Comparison of ENCODE assay signal across 9 mouse cellular contexts in the genomic region with DNA sequence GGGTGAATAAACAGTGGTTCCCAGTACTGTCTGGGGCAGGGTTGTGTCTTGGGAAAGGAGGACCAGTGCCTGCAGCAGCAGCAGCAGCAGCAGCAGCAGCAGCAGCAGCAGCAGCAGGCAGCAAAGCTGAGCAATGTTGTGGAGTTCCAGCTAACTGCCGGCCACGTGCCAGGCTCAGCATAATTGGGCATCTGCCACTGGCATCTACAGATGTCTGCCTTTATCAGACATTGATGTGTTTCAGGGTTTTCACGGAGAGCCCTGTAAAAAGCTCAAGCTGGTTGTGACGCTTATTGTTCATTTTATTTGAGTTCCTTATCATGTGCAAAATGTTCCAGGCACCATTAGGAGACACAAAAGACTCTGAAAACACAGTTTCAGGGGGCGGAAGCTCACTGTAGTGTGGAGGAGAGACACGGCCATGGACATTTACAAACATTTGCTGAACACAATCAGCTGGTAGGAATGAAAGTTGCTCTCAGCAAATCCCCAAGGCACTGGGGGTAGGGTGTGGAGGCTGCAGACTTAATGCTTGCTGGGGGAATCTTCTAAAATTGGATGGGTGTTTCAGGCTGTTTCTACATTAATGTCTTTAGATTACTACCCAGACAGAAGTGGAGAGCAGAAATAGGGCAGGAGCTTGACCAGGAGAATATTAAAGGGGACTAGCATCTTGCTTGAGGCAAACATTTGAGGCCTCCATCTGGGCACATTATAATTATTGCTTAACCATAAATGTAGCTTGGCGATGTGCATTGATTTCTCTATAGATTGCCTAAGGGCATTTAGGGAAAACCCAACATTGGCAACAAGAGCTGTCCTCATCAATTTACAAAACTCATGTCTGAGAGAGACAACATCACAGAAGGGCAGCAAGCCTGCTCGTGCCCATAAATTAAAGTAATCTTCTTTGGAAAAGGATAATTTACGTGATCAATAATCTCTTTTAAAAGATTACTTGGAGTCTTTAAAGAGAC. TPM values are rescaled to one million over a fixed set of nuclear protein-coding genes. Genes with fewer than 3 reads are reported as not detected.
DNase-seq lines count a peak whose midpoint lies in the region; ATAC-seq and TF ChIP-seq lines count a peak whose summit lies in the region.
"Had no signal": no experiment of that assay in that cellular context is flagged by ENCODE, and none has a peak within 500 bp of the region (broad histone marks: within the 10 kb centered on the region; RNA-seq: fewer than 3 reads in every experiment).

No protein-coding gene starts in this region.

- H3K36me3 ChIP-seq in heart, embryonic 16.5 days (ENCODE audit: control insufficient read depth, insufficient read depth) = no peaks in the 10 kb centered on the region
- no peaks in the 10 kb centered on the region for H3K36me3 ChIP-seq in forebrain, postnatal 0 days (ENCODE audit: insufficient read depth)

- H3K27me3 ChIP-seq in heart, embryonic 16.5 days (ENCODE audit: control insufficient read depth, insufficient read depth, low read length) = no peaks in the 10 kb centered on the region
- H3K27me3 ChIP-seq in forebrain, postnatal 0 days (ENCODE audit: insufficient read depth, low read length) = no peaks in the 10 kb centered on the region

- peaks cover 9% of the 10 kb centered on the region; the same call in 1 of the 2 replicates for H3K4me1 ChIP-seq in heart, embryonic 16.5 days (ENCODE audit: control insufficient read depth, insufficient read depth, low read length)
- peaks cover 9% of the 10 kb centered on the region; the same call in 1 of the 2 replicates for H3K4me1 ChIP-seq in forebrain, postnatal 0 days (ENCODE audit: insufficient read depth)

- no peak overlapping the region for H3K9ac ChIP-seq in heart, embryonic 16.5 days (ENCODE audit: low read length)
- H3K9ac ChIP-seq in forebrain, postnatal 0 days = no peak overlapping the region

- no peak overlapping the region for H3K4me3 ChIP-seq in heart, embryonic 16.5 days (ENCODE audit: low read length)
- H3K4me3 ChIP-seq in forebrain, postnatal 0 days (ENCODE audit: low read depth, low read length) = no peak overlapping the region

- peak overlapping the region; percentile 31; the same call in 1 of the 2 replicates for H3K27ac ChIP-seq in heart, embryonic 16.5 days (ENCODE audit: low read length)
- H3K27ac ChIP-seq in forebrain, postnatal 0 days (ENCODE audit: low read depth, low read length) = peak overlapping the region; percentile 59

- no peak for DNase-seq in heart, adult 18-20 months
- DNase-seq in forebrain, postnatal 0 days = peak; percentile 72
- DNase-seq in layer of hippocampus, postnatal 10 days (ENCODE audit: low spot score in 2 of 2) = peak; percentile 71
- peak; percentile 69 for DNase-seq in right cerebral cortex, adult 18-20 months
- no peak for DNase-seq in kidney, postnatal 14 days
- no peak for DNase-seq in spleen, postnatal 4 days (ENCODE audit: low spot score in 2 of 2)
- no peak for DNase-seq in lung, postnatal 14 days
- DNase-seq: thymus, postnatal 14 days had no signal

- WGBS in heart, embryonic 16.5 days = 64% methylated on average over 9 of the region's 9 CpGs
- WGBS in forebrain, postnatal 0 days = 31% methylated on average over 9 of the region's 9 CpGs

- ATAC-seq in heart, embryonic 16.5 days (replicated peaks; ENCODE audit: extremely low read depth, insufficient read depth, low FRiP score) = no peak
- peak; percentile 77 for ATAC-seq in forebrain, postnatal 0 days

- TF ChIP-seq CTCF in forebrain, postnatal 0 days (IDR thresholded peaks at IDR 0.05; ENCODE audit: low read depth) = no peak

- H3K9me3 ChIP-seq in heart, embryonic 16.5 days (replicated peaks; ENCODE audit: control insufficient read depth, low read length) = 0 out of 2 replicates have a peak, but pooled peaks cover 2% of the 10 kb centered on the region
- H3K9me3 ChIP-seq in forebrain, postnatal 0 days (ENCODE audit: low read length) = no peaks in the 10 kb centered on the region

- no peak overlapping the region for H3K4me2 ChIP-seq in heart, embryonic 16.5 days (ENCODE audit: low read depth, low read length)
- H3K4me2 ChIP-seq in forebrain, postnatal 0 days (ENCODE audit: low read depth) = peak overlapping the region; percentile 8

RNA-seq across cellular contexts. Expression of a gene that starts 36.8 kb away (rescaled TPM):
- polyA plus RNA-seq in heart, embryonic 16.5 days (2015; fragmentation: Nextera tagmentation; extraction: Ambion mirVana) = 2.7 and 2.9 TPM in 2 replicates
- total RNA-seq in heart, adult 18-20 months (2021) = 1 to 10 TPM; 2.5 to 3.9 TPM
- 103 and 114 TPM in 2 replicates for total RNA-seq in forebrain, postnatal 0 days (2014; rRNA removed)
- 63.1 and 84.8 TPM in 2 replicates for polyA plus RNA-seq in forebrain, postnatal 0 days (2015; fragmentation: Nextera tagmentation; extraction: Ambion mirVana)
- total RNA-seq in layer of hippocampus, postnatal 10 days (2021) = 100 to 1,000 TPM; 124 to 127 TPM

Comparison
In these comparisons a context has a peak if more than half of its experiments do, and no peak if none do; other contexts are left out.
1. DNase-seq: peak in forebrain, postnatal 0 days (single experiment), layer of hippocampus, postnatal 10 days (2 of 2) and right cerebral cortex, adult 18-20 months (single experiment); none in heart, adult 18-20 months (0 of 2), kidney, postnatal 14 days (single experiment), spleen, postnatal 4 days (0 of 2) and lung, postnatal 14 days (single experiment).
2. RNA of a gene that starts 36.8 kb away (total RNA-seq): 124 to 127 TPM in layer of hippocampus, postnatal 10 days and 103 to 114 TPM in forebrain, postnatal 0 days; 2.5 to 3.9 TPM in heart, adult 18-20 months; every median in the first group is over 10 times any median in the second.